Mouse (Mus musculus) layer of hippocampus, adult 11-12 months (tissue): Measurements from ENCODE around the gene Chst11.

Experiments used
- DNase-seq: peaks from one replicate; pipeline ENCODE4 v3.0.0; 2022; ENCODE audit warnings: low spot score

Gene Chst11

GRCm38 (mm10) chr10:83036340-83037045, 51.2 kb downstream of the Chst11 start:
- no peak for DNase-seq

- no peak for DNase-seq
Observed at GRCm38 (mm10) chr10:83038166-83038565, 52.9 kb downstream of the Chst11 start.

- DNase-seq: no peak
Observed at GRCm38 (mm10) chr10:83039414-83039813, 54.1 kb downstream of the Chst11 start.

DNA sequence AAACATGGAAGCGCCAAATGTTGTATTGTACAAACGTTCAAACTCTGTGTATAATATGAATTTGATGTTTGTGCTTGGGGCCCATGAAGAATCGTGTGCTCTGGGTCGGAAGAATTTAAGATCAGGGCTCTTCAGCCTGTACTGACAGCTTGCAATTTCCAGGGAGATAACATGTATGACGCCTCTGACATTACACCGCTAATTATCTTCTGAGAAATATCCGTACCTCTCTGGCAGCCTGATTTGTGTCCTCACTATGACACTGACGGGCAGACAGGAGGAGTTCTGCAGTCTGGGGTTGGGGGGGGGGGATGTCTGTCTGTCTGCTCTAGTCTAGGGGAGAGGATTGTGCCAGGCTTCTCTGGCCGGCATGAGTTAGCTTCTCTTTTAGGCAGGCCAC, 56.6 kb downstream of the Chst11 start:
- DNase-seq: no peak

DNA sequence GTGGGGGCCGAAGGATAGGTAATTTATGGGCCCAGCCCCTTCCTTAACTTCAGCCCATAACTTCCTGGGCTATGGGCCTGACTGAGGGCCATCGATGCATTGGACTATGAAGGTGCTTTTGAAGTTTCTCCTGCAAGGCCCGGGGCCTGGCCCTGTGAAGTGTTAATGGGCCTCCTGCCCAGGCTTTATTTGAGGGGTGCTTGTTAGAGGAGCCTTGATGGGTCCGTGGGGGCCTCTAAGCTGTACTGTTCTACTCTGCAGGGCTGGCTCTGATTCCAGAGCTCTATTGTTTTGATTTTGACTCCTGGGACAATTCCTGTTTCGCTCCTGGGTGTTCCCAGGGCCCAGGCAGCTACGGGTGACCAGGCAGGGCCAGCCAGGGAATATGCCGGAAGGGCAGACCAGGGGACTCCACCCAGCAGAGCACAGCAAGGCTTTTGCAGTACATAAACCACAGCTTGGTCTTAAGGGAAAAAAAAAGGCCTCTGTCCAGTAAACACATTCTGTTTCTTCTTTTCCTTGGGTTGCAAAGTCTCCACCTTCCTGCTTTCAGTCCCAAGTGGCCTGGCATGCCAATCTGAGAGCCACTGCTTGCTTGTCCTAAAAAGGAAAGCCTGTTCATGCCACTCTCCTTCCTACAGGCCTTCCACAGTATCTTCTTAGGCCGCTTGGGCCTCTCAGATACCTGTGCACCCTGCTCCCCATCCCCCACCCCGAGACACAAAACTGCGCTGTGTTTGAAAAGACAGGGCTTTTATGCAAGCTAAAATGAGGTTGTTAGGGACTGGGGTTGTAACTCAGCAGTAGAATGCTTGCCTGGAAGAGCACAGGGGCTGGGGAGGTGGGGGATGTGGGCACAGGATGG, 57.5 kb downstream of the Chst11 start:
- DNase-seq: no peak

DNA sequence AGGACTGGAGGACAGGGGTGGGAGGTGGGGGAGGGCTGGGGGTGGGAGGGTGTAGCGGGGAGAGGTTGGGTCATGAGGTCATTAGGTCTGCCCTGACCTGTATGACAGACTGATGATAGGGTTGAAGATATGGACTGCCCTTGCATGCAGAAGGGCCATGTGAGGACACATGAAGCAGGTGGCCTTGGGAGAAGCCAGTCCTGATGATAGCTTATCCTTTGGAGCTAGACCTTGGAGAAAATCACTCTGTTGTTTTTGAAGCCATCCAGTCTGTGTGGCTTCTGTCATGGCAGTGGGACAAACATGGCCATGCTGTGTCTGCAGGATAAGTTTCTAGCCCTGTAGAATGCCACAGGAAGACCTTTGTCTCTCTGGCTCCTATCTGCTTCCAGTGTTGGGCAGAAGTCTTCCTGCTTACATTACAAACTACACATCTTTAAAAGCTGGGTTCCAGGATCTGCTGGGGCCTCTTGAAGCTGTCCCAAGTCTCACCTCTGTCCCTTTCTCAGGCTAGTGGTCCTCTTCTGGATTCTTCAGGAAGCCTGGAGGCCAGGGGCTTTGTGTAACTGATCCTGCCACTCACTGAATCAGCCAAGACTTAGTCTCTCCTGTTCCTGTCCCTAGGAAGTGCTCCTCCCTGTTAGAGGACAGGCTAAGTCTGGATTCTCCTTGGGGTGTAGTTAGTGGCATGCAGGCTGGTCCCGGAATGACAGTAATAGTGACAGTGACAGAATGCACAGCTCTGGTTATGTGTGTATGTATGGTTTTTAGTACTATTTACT, 58.4 kb downstream of the Chst11 start:
- DNase-seq: no peak

- DNase-seq: no peak
Observed at GRCm38 (mm10) chr10:83049174-83049780, 64.0 kb downstream of the Chst11 start.

DNA sequence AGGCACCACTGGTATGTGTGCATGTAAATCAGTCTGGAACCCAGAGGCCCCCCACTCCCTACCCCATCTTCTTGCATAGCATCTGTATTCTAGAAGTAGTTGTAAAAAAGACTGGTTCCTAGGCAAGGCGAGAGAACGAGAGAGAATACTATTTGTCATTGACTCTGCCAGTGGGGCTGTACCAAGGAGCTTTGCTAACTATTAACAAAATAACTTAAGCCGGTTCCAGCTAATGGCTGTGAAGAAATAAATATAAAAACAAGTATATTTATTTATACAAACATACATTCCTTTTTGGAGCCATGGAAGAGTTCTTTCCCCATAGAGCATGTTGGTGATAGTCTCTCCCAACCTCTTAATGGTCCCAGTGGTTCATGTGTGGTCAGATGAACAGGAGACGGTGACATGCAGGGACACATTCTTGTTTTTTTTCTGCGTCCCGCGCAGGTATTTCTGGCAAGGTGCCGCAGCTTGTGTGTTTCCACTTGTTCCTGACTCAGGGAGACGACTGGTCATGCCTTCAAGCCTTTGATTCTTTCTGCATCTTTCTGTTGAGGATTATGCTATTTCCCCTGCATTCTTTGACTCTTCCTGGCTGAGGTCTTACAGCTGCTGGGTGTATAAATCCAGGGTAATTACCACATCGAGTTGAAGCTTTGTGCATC, 68.7 kb downstream of the Chst11 start:
- no peak for DNase-seq

DNA sequence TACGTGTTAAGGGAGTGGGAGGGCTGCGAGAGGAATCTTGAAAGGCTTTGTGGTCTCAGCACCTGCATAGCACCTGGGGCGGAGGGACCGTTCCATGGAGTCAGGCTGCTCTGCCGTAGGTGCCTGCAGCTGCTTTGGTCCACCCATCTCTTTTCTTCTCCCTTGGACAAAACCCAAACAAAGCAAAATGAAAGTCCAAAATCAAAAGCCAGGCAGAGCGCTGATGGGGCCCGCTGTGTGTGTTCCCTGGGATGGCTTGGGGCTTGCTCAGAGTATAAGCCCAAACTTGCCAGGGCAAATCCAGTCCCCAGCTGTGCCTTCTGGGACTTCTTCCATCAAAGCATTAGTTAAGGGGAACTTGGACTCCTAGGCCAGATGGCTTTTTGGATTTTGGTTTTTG, 71.0 kb downstream of the Chst11 start:
- DNase-seq: no peak

GRCm38 (mm10) chr10:83056866-83057265, 71.6 kb downstream of the Chst11 start:
- no peak for DNase-seq

- no peak for DNase-seq
Observed at GRCm38 (mm10) chr10:83060066-83060782, 74.9 kb downstream of the Chst11 start.

- DNase-seq: peak; percentile 71
Observed at GRCm38 (mm10) chr10:83062315-83062714, 77.0 kb downstream of the Chst11 start.

DNA sequence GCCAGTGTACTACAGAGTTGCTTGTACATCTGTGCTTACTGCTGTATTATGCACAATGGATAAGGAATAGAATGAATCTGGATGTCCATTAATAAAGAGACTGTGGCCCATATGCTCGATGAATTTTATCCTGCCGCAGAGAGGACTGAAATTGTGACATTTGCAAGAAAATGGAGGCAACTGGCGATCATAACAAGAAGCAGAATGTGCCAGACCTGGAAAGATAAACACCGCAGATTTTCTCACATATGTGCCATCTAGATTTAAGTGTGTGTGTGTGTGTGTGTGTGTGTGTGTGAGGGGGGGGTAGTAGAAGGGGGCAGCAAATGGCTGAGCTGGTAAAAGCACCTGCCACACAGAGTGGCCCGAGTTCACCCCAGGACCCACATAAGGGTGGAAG, 79.5 kb downstream of the Chst11 start:
- no peak for DNase-seq

GRCm38 (mm10) chr10:83066159-83066558, 80.9 kb downstream of the Chst11 start:
- no peak for DNase-seq

- DNase-seq: no peak
Observed at GRCm38 (mm10) chr10:83067305-83067704, 82.0 kb downstream of the Chst11 start.

GRCm38 (mm10) chr10:83068466-83068865, 83.2 kb downstream of the Chst11 start:
- DNase-seq: no peak

- DNase-seq: no peak
Observed at GRCm38 (mm10) chr10:83069791-83070190, 84.5 kb downstream of the Chst11 start.

DNA sequence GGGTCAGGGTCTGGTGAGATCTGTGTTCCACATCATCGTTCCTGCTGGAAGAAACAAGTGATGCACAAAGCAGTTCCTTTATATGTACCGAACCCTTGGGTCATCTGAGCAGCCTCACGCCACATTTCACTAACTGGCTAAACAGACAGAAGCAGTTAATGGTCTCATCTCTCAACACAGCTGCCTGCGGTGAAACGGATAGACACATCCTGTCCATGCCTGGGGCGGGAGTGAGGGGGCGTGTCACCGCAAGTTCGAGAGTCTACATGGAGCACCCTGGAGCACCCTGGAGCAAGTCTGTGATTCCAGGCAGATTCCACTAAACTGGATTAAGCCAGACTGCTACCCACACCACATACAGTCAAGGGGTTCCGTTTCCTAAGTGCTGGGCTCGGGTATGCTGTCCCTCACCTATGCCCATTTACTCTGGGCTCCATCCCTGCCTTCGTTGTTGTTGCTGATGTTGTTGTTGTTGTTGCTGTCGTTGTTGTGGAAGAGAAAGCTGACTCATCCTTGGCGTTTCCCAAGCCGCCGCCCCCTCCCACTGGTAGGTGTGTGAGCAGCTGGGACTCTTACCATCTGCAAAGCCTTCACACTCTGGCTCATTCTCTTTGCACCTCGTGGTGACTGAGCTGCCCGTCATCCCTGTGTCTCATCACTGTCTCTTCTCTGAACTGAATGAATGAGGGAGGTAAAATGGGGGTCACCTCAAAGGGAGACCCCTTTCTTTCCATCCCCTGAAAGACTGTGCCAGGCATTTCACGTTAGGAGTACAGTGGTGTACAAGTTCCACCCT, 86.7 kb downstream of the Chst11 start:
- DNase-seq: no peak

DNA sequence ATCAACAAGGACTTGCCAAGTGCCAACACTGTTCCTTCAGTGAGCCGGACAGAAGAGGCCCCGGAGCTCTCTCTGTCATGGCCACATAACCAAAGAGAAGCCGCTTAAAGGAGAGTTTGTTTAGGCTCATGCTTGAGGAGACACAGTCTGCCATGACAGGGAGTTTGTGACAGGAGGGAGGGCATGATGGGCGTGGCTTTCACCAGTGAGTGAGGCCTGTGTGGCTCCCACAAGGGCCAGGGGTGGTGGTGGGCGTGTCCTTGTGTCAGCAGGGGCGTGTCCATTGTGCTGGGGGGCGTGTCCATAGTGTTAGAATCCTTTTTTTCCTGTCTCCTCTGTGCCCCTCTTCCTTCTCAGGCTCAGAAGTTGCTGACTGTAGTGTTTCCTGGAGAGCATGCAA, 87.8 kb downstream of the Chst11 start:
- no peak for DNase-seq

DNA sequence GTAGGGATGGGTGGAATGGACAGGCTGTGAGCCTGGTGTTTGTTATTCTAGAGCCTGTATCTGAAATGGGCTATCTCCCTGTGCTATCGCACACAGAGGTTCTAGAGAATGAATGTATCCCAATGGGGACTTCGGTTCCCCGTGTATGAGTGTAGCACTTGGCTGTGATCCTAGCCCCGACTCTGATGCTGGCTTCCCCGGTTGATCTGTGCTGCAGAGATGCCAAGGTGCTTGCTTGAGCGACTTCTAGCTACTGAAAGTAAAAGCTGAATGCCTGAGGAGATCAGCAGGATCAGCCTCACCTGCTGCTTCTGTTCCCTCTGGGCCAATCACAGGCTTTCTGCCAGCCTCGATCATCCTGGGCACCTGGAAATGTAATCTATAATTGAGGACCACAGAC, 91.5 kb downstream of the Chst11 start:
- no peak for DNase-seq
